Mouse (Mus musculus): Measurements from ENCODE around the gene Dppa4. TPM values are rescaled to one million over a fixed set of nuclear protein-coding genes. Genes with fewer than 3 reads are reported as not detected.

Dppa4 gene
- not detected in 2 replicates for polyA plus RNA-seq (2015; fragmentation: Nextera tagmentation; extraction: Ambion mirVana)

DNA sequence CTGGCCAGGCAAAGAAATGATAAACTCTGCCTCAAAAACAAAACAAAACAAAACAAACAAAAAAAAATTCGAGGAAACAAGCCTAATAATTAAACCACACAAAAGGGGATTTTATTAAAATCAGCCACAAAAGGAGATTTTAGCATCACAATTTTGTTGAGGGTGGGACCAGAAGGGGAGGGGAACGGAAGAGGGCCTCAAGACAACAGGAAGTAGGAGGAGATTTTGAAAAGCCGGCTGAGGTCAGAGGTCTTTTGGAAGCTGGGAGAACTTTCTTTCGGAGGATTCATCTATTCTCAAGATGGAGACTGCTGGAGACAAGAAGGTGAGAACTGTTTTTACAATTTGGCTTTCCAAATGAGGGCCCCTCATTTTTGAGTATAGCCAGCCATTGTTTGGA lies at the start of gene Dppa4:
Gene Dppa4 (plus strand): TSS at position 217 of the 400 bp plus-strand sequence.
- Histone ChIP-seq H3K27me3 (replicated peaks) (no peaks in the 10 kb centered on the region), H3K9ac (no peak within 1 kb of the TSS), H3K4me3 (no peak within 1 kb of the TSS), H3K9me3 (no peaks in the 10 kb centered on the region), H3K36me3 (no peaks in the 10 kb centered on the region), H3K4me2 (no peak within 1 kb of the TSS), H3K4me1 (no peaks in the 10 kb centered on the region), H3K27ac (replicated peaks) (no peak within 1 kb of the TSS)
- no peak for ATAC-seq (ENCODE audit: extremely low read depth, insufficient number of reproducible peaks, low FRiP score, low TSS enrichment)
- WGBS, result 71% methylated on average over 4 of the region's 4 CpGs

GRCm38 (mm10) chr16:48234999-48235398 lies 48.5 kb upstream of the Dppa4 start:
- Histone ChIP-seq H3K4me3 (no peak overlapping the region), H3K27me3 (replicated peaks) (no peaks in the 10 kb centered on the region), H3K4me1 (no peaks in the 10 kb centered on the region), H3K9ac (no peak overlapping the region), H3K4me2 (no peak overlapping the region), H3K36me3 (no peaks in the 10 kb centered on the region), H3K27ac (replicated peaks) (no peak overlapping the region), H3K9me3 (no peaks in the 10 kb centered on the region)
- 70% methylated on average over 1 of the region's 1 CpGs for WGBS
- ATAC-seq (ENCODE audit: extremely low read depth, insufficient number of reproducible peaks, low FRiP score, low TSS enrichment), result no peak

GRCm38 (mm10) chr16:48237676-48238075 lies 45.9 kb upstream of the Dppa4 start:
- H3K4me3 ChIP-seq, result no peak overlapping the region
- H3K9me3 ChIP-seq, result no peaks in the 10 kb centered on the region
- H3K9ac ChIP-seq, result no peak overlapping the region
- no peaks in the 10 kb centered on the region for H3K27me3 ChIP-seq (replicated peaks)
- no peak overlapping the region for H3K4me2 ChIP-seq
- WGBS, result 77% methylated on average over 7 of the region's 7 CpGs
- H3K36me3 ChIP-seq, result no peaks in the 10 kb centered on the region
- no peaks in the 10 kb centered on the region for H3K4me1 ChIP-seq
- no peak overlapping the region for H3K27ac ChIP-seq (replicated peaks)
- no peak for ATAC-seq (ENCODE audit: extremely low read depth, insufficient number of reproducible peaks, low FRiP score, low TSS enrichment)

DNA sequence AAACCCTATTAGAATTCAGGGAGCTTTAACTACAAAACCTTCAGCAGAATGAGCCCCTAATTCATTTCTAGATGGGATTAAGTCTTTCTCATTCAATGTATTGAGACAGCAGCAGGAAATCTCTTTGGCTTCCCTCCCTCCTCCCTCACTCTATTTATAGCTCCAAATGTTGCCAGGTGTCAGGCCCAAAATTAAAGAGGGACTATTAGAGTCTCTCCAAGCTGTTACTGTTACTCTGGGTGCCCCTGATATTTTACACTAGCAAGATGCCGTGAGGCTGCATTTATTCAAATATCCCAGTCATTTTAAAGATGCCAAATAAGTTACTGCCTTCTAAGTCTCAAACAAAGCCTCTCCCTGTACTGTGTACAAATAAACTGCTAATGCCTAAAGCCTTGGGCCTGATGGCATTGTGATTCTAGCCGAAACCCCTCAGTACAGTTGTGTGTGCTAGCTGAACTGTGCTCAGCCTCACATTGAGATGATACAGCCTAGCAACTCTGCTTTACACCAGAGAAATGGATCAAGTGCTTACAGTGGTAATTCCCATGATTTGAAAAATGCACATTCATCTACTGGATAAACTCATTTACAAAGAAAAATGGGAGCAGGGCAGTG lies 36.4 kb upstream of the Dppa4 start:
- no peak overlapping the region for H3K4me2 ChIP-seq
- no peak for ATAC-seq (ENCODE audit: extremely low read depth, insufficient number of reproducible peaks, low FRiP score, low TSS enrichment)
- H3K9ac ChIP-seq, result no peak overlapping the region
- H3K27me3 ChIP-seq (replicated peaks), result no peaks in the 10 kb centered on the region
- no peak overlapping the region for H3K4me3 ChIP-seq
- no peaks in the 10 kb centered on the region for H3K36me3 ChIP-seq
- no peaks in the 10 kb centered on the region for H3K9me3 ChIP-seq
- WGBS, result 73% methylated on average over 2 of the region's 2 CpGs
- H3K4me1 ChIP-seq, result no peaks in the 10 kb centered on the region
- no peak overlapping the region for H3K27ac ChIP-seq (replicated peaks)

DNA sequence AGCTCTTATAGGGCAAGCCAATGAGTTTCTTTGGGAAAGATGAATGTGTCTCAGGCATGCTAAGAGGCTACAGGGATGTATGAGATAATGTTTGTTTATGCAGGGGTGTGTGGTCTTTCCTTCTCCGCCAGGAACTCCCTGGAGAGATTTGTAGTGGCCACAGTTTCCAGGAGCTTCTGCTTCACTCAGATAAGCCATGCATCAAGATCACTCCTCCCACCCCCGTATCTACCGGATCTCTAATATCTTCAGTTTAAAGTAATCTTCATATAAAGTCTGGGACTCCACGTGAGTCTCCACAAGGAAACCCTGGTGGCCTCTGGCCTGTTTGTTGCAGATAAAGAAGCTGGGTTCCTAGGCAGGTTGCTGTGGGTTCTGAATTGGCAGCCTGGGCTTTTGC lies 30.7 kb upstream of the Dppa4 start:
- no peaks in the 10 kb centered on the region for H3K36me3 ChIP-seq
- no peaks in the 10 kb centered on the region for H3K9me3 ChIP-seq
- no peak overlapping the region for H3K4me2 ChIP-seq
- no peak overlapping the region for H3K9ac ChIP-seq
- no peaks in the 10 kb centered on the region for H3K27me3 ChIP-seq (replicated peaks)
- no peak overlapping the region for H3K27ac ChIP-seq (replicated peaks)
- 0 out of 2 replicates have a peak, but pooled peaks cover 5% of the 10 kb centered on the region for H3K4me1 ChIP-seq
- WGBS, result 27% methylated on average over 4 of the region's 4 CpGs
- no peak overlapping the region for H3K4me3 ChIP-seq
- ATAC-seq (ENCODE audit: extremely low read depth, insufficient number of reproducible peaks, low FRiP score, low TSS enrichment), result peak; percentile 19; the same call in 1 of the 2 replicates

GRCm38 (mm10) chr16:48254584-48254983 lies 28.9 kb upstream of the Dppa4 start:
- no peak overlapping the region for H3K9ac ChIP-seq
- 82% methylated on average over 5 of the region's 5 CpGs for WGBS
- ATAC-seq (ENCODE audit: extremely low read depth, insufficient number of reproducible peaks, low FRiP score, low TSS enrichment), result no peak
- no peaks in the 10 kb centered on the region for H3K9me3 ChIP-seq
- H3K27ac ChIP-seq (replicated peaks), result no peak overlapping the region
- no peak overlapping the region for H3K4me2 ChIP-seq
- no peak overlapping the region for H3K4me3 ChIP-seq
- no peaks in the 10 kb centered on the region for H3K27me3 ChIP-seq (replicated peaks)
- H3K4me1 ChIP-seq, result 0 out of 2 replicates have a peak, but pooled peaks cover 5% of the 10 kb centered on the region
- no peaks in the 10 kb centered on the region for H3K36me3 ChIP-seq

DNA sequence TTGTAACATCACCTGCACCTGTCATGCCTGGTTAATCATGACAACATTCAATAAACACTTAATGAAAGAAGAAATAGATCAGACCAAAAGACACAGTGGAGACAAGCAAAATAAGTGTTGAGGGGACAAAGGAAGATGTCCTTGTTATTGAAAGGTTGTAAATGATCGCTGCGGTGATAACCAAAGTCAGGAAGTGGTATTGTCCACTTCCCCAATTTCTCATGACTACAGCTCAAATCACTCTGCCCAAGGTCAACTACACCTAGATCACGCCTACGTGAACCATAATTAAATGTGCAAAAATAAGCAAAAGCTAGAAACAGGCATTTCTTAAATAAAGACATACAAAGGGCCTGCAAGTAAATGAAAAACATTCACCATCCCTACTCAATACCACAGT lies 24.0 kb upstream of the Dppa4 start:
- H3K9me3 ChIP-seq, result no peaks in the 10 kb centered on the region
- H3K27me3 ChIP-seq (replicated peaks), result no peaks in the 10 kb centered on the region
- WGBS, result 85% methylated on average over 4 of the region's 4 CpGs
- no peak overlapping the region for H3K27ac ChIP-seq (replicated peaks)
- no peaks in the 10 kb centered on the region for H3K36me3 ChIP-seq
- no peak for ATAC-seq (ENCODE audit: extremely low read depth, insufficient number of reproducible peaks, low FRiP score, low TSS enrichment)
- no peak overlapping the region for H3K9ac ChIP-seq
- H3K4me2 ChIP-seq, result no peak overlapping the region
- no peak overlapping the region for H3K4me3 ChIP-seq
- no peaks in the 10 kb centered on the region for H3K4me1 ChIP-seq

- Histone ChIP-seq H3K36me3 (no peaks in the 10 kb centered on the region), H3K9me3 (no peaks in the 10 kb centered on the region), H3K9ac (no peak overlapping the region), H3K4me1 (no peaks in the 10 kb centered on the region), H3K4me3 (no peak overlapping the region), H3K4me2 (no peak overlapping the region), H3K27me3 (replicated peaks) (no peaks in the 10 kb centered on the region), H3K27ac (replicated peaks) (no peak overlapping the region)
- no peak for ATAC-seq (ENCODE audit: extremely low read depth, insufficient number of reproducible peaks, low FRiP score, low TSS enrichment)
- WGBS, result 62% methylated on average over 1 of the region's 1 CpGs
These were observed 20.6 kb upstream of the Dppa4 start for GRCm38 (mm10) chr16:48262901-48263300.

DNA sequence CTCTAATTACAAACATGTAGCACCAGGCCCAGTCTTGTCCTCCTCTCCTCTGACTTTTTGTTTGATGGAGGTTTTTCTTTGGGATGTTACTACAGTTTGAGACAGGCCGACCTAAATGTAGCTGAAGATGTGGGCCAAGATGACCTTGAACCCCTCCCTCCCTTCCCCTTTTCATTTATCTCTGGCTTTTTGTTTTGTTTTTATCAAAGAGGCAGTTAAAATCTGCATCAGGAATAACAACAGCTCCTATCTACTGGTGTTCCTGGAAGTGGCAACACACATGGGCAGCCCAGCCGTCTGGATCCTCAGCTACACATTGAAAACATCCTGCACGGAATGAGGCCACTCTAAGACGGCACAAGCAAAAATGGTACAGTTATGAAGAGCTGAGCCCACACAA lies 17.7 kb upstream of the Dppa4 start:
- ATAC-seq (ENCODE audit: extremely low read depth, insufficient number of reproducible peaks, low FRiP score, low TSS enrichment), result no peak
- Histone ChIP-seq H3K9me3 (no peaks in the 10 kb centered on the region), H3K9ac (no peak overlapping the region), H3K4me3 (no peak overlapping the region), H3K4me1 (no peaks in the 10 kb centered on the region), H3K27me3 (replicated peaks) (no peaks in the 10 kb centered on the region), H3K36me3 (no peaks in the 10 kb centered on the region), H3K27ac (replicated peaks) (no peak overlapping the region), H3K4me2 (no peak overlapping the region)
- 52% methylated on average over 4 of the region's 4 CpGs for WGBS

GRCm38 (mm10) chr16:48276940-48277339 lies 6.6 kb upstream of the Dppa4 start:
- Histone ChIP-seq H3K9me3 (no peaks in the 10 kb centered on the region), H3K36me3 (no peaks in the 10 kb centered on the region), H3K4me1 (no peaks in the 10 kb centered on the region), H3K27me3 (replicated peaks) (no peaks in the 10 kb centered on the region), H3K4me2 (no peak overlapping the region), H3K27ac (replicated peaks) (no peak overlapping the region), H3K4me3 (no peak overlapping the region), H3K9ac (no peak overlapping the region)
- 51% methylated on average over 4 of the region's 4 CpGs for WGBS
- no peak for ATAC-seq (ENCODE audit: extremely low read depth, insufficient number of reproducible peaks, low FRiP score, low TSS enrichment)

GRCm38 (mm10) chr16:48280883-48281282 lies 2.6 kb upstream of the Dppa4 start:
- no peak for ATAC-seq (ENCODE audit: extremely low read depth, insufficient number of reproducible peaks, low FRiP score, low TSS enrichment)
- no peak overlapping the region for H3K27ac ChIP-seq (replicated peaks)
- no peaks in the 10 kb centered on the region for H3K36me3 ChIP-seq
- H3K4me3 ChIP-seq, result no peak overlapping the region
- H3K9me3 ChIP-seq, result no peaks in the 10 kb centered on the region
- no peak overlapping the region for H3K4me2 ChIP-seq
- no peaks in the 10 kb centered on the region for H3K27me3 ChIP-seq (replicated peaks)
- H3K9ac ChIP-seq, result no peak overlapping the region
- 81% methylated on average over 4 of the region's 4 CpGs for WGBS
- H3K4me1 ChIP-seq, result no peaks in the 10 kb centered on the region

DNA sequence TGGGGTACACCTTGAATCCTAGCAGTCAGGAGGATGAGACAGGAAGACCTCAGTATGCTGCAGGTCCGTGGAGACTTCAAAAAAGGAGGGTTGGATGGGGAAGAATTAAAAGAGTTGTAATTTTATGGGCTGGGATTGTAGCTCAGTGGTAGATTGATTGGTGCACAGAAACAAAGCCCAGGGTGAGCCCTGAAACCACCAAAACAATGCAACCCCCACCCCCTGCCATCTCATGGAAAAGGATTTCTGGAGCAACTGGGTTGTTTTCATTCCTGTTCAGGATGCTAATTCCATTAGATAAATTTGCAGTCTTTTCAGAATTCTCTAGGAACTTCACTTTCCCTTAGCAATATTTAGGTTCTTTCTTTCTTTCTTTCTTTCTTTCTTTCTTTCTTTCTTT lies 732 bp upstream of the Dppa4 start:
- no peak overlapping the region for H3K4me3 ChIP-seq
- H3K27me3 ChIP-seq (replicated peaks), result no peaks in the 10 kb centered on the region
- no peaks in the 10 kb centered on the region for H3K36me3 ChIP-seq
- ATAC-seq (ENCODE audit: extremely low read depth, insufficient number of reproducible peaks, low FRiP score, low TSS enrichment), result no peak
- H3K4me1 ChIP-seq, result no peaks in the 10 kb centered on the region
- 59% methylated on average over 1 of the region's 1 CpGs for WGBS
- no peak overlapping the region for H3K27ac ChIP-seq (replicated peaks)
- no peak overlapping the region for H3K9ac ChIP-seq
- H3K9me3 ChIP-seq, result no peaks in the 10 kb centered on the region
- H3K4me2 ChIP-seq, result no peak overlapping the region

All from heart, embryonic 13.5 days (tissue).